Mouse (Mus musculus) midbrain, embryonic 16.5 days (tissue): ENCODE measurements around the gene Bcar1. TPM values are rescaled to one million over a fixed set of nuclear protein-coding genes. Genes with fewer than 3 reads are reported as not detected.

Experiments
- ATAC-seq: fragments of 200-750 bp; cut with Nextera tagmentation; 2 replicates; pipeline ENCODE4 v1.8.0; 2017; ENCODE audit warnings: moderate TSS enrichment
- H3K27ac ChIP-seq: fragments of 300-500 bp; sonication (generic); 2 replicates; pipeline ENCODE4 v1.5.1; 2014; ENCODE audit warnings: mild to moderate bottlenecking, low read length, mixed read lengths
- H3K27me3 ChIP-seq: fragments of 300-500 bp; sonication (generic); 2 replicates; pipeline ENCODE4 v1.6.1; 2014; ENCODE audit warnings: low read depth, low read length, mixed read lengths; ENCODE audit not compliant: control insufficient read depth, insufficient read depth
- H3K36me3 ChIP-seq: fragments of 300-500 bp; sonication (generic); 2 replicates; pipeline ENCODE4 v1.6.1; 2014; ENCODE audit warnings: mild to moderate bottlenecking, low read length, moderate library complexity, mixed read lengths; ENCODE audit not compliant: control insufficient read depth, insufficient read depth
- H3K4me1 ChIP-seq: fragments of 300-500 bp; sonication (generic); 2 replicates; pipeline ENCODE4 v1.6.1; 2014; ENCODE audit warnings: mild to moderate bottlenecking, low read length, mixed read lengths; ENCODE audit not compliant: control insufficient read depth, insufficient read depth
- H3K4me2 ChIP-seq: fragments of 300-500 bp; sonication (generic); 2 replicates; pipeline ENCODE4 v1.6.1; 2014; ENCODE audit warnings: mild to moderate bottlenecking, low read length, mixed read lengths
- H3K4me3 ChIP-seq: fragments of 300-500 bp; sonication (generic); 2 replicates; pipeline ENCODE4 v1.5.1; 2014; ENCODE audit warnings: low read depth, mild to moderate bottlenecking, low read length, moderate library complexity, mixed read lengths
- H3K9ac ChIP-seq: fragments of 300-500 bp; sonication (generic); 2 replicates; pipeline ENCODE4 v1.6.1; 2014; ENCODE audit warnings: low read depth, low read length, mixed read lengths
- H3K9me3 ChIP-seq: fragments of 300-500 bp; sonication (generic); replicated peaks from 2 replicates; pipeline ENCODE4 v1.6.1; 2014; ENCODE audit warnings: mild to moderate bottlenecking, low read length, mixed read lengths; ENCODE audit not compliant: control insufficient read depth, poor library complexity, severe bottlenecking
- WGBS: fragments of 180-500 bp; shearing (Covaris S2); extraction: QIAGEN DNeasy Blood & Tissue Kit; methylation state at CpG from one replicate; pipeline ENCODE4 v1.1.7; 2014; 5-methylcytosine and 5-hydroxymethylcytosine counted together
- polyA plus RNA-seq: library from polyadenylated mRNA; unstranded; fragments of >200 nt; fragmentation: Nextera tagmentation; extraction: Ambion mirVana; gene quantifications from 2 replicates; pipeline ENCODE4 v1.2.1, GENCODE M21; 2015

Bcar1 gene
- polyA plus RNA-seq, 1 experiment from 2014 or later: 43.3 TPM

DNA sequence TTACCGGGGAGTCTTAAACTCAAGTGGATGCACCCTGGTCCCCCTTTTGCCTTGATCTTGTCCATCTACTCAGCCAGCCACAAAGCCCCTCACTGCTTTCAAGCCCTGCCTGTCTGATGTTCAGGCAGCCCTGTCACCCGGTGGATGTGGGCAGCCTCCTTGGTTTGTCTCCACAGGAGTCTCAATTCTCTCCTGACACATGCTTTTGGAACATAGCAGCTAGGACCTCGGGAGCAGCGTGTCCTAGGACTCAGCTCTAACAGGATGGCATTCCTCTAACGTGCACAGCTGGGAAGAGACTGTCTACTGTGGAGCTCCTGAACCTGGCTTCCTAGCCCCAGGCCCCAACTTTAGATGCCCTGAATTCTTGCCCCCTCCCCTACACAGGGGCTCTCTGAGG is 37.9 kb downstream of the Bcar1 start:
- Histone ChIP-seq H3K36me3 (peaks cover 8% of the 10 kb centered on the region; the same call in 1 of the 2 replicates), H3K27me3 (no peaks in the 10 kb centered on the region), H3K27ac (no peak overlapping the region), H3K9ac (no peak overlapping the region), H3K9me3 (no peaks in the 10 kb centered on the region), H3K4me3 (no peak overlapping the region), H3K4me2 (no peak overlapping the region), H3K4me1 (no peaks in the 10 kb centered on the region)
- WGBS: 58% methylated on average over 5 of the region's 5 CpGs
- ATAC-seq: no peak

- no peaks in the 10 kb centered on the region for H3K27me3 ChIP-seq
- H3K4me1 ChIP-seq: no peaks in the 10 kb centered on the region
- peaks cover 4% of the 10 kb centered on the region; the same call in 1 of the 2 replicates for H3K36me3 ChIP-seq
- no peak overlapping the region for H3K9ac ChIP-seq
- H3K4me3 ChIP-seq: no peak overlapping the region
- no peak overlapping the region for H3K27ac ChIP-seq
- no peaks in the 10 kb centered on the region for H3K9me3 ChIP-seq
- 76% methylated on average over 3 of the region's 3 CpGs for WGBS
- no peak for ATAC-seq
- no peak overlapping the region for H3K4me2 ChIP-seq
Observed at GRCm38 (mm10) chr8:111705222-111705621, 38.4 kb downstream of the Bcar1 start.

DNA sequence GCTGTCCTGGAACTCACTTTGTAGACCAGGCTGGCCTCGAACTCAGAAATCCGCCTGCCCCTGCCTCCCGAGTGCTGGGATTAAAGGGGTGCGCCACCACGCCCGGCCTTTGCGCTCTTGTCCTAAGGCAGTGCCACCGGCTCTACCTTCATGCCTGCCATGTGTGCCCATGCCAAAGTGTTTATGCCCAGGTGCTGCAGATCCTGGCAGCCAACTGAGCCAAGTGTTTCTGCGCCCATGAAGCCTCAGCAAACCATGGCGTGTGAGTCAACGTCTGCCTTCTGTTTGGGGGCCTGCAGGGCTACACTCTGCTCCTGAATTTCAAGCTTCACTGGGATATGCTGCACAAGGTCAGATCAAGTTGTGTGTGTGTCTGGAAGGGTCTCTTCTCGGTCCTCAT is 39.0 kb downstream of the Bcar1 start:
- no peaks in the 10 kb centered on the region for H3K4me1 ChIP-seq
- no peaks in the 10 kb centered on the region for H3K27me3 ChIP-seq
- H3K27ac ChIP-seq: no peak overlapping the region
- no peak overlapping the region for H3K9ac ChIP-seq
- H3K36me3 ChIP-seq: 0 out of 2 replicates have a peak, but pooled peaks cover 4% of the 10 kb centered on the region
- WGBS: 95% methylated on average over 12 of the region's 12 CpGs
- no peaks in the 10 kb centered on the region for H3K9me3 ChIP-seq
- H3K4me3 ChIP-seq: no peak overlapping the region
- H3K4me2 ChIP-seq: no peak overlapping the region
- ATAC-seq: no peak

- Histone ChIP-seq H3K9ac (no peak overlapping the region), H3K36me3 (no peaks in the 10 kb centered on the region), H3K4me1 (no peaks in the 10 kb centered on the region), H3K4me2 (no peak overlapping the region), H3K27ac (no peak overlapping the region), H3K9me3 (no peaks in the 10 kb centered on the region), H3K4me3 (no peak overlapping the region), H3K27me3 (no peaks in the 10 kb centered on the region)
- 84% methylated on average over 9 of the region's 9 CpGs for WGBS
- no peak for ATAC-seq
Observed at GRCm38 (mm10) chr8:111701380-111701779, 42.2 kb downstream of the Bcar1 start.

DNA sequence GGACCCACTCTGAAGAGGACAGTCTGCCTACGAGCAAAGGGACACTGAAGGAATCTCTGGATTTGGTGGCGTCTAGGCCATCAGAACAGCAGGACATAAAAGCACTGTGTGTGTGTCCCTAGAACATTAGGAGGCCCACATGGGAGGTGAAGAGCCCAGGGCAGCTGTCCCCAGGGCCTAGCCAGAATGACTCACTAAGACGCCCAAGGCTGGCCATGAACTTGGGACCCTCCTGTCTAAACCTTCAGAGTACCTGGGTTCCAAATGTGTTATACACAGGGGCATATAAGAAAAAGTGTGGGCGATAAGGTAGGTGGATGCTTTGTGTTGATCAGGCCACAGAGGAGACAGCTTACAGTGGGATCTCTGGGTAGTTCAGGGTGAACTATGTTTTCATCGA is 42.9 kb downstream of the Bcar1 start:
- Histone ChIP-seq H3K9ac (no peak overlapping the region), H3K36me3 (no peaks in the 10 kb centered on the region), H3K27ac (no peak overlapping the region), H3K27me3 (no peaks in the 10 kb centered on the region), H3K4me1 (no peaks in the 10 kb centered on the region), H3K4me3 (no peak overlapping the region), H3K4me2 (no peak overlapping the region), H3K9me3 (no peaks in the 10 kb centered on the region)
- no peak for ATAC-seq
- WGBS: 88% methylated on average over 5 of the region's 5 CpGs

- H3K4me1 ChIP-seq: no peaks in the 10 kb centered on the region
- H3K9ac ChIP-seq: no peak overlapping the region
- no peaks in the 10 kb centered on the region for H3K27me3 ChIP-seq
- H3K4me3 ChIP-seq: no peak overlapping the region
- no peak for ATAC-seq
- no peaks in the 10 kb centered on the region for H3K36me3 ChIP-seq
- no peak overlapping the region for H3K4me2 ChIP-seq
- H3K27ac ChIP-seq: no peak overlapping the region
- 83% methylated on average over 3 of the region's 3 CpGs for WGBS
- H3K9me3 ChIP-seq: no peaks in the 10 kb centered on the region
Observed at GRCm38 (mm10) chr8:111700201-111700600, 43.4 kb downstream of the Bcar1 start.

DNA sequence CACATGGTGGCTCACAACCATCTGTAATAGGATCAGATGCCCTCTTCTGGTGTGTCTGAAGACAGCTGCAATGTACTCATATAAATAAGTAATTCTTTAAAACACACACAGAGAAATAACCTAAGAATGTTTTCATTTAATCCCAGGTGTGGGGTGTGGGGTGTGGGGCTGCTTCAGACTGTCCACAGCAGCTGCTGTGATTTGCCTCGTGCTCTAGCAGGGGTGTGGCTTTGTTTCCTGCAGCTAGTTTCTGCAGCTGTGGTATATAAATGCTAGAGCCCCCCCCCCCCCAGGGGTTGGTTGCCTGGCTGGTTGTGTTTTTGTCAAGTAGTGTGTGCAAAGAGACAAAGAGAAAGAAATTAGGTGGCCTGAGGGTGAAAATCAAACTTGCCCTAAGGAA is 44.6 kb downstream of the Bcar1 start:
- Histone ChIP-seq H3K4me3 (no peak overlapping the region), H3K9ac (no peak overlapping the region), H3K36me3 (no peaks in the 10 kb centered on the region), H3K9me3 (no peaks in the 10 kb centered on the region), H3K27ac (no peak overlapping the region), H3K4me1 (no peaks in the 10 kb centered on the region), H3K27me3 (no peaks in the 10 kb centered on the region), H3K4me2 (no peak overlapping the region)
- ATAC-seq: no peak
- WGBS: 23% methylated on average over 1 of the region's 1 CpGs

DNA sequence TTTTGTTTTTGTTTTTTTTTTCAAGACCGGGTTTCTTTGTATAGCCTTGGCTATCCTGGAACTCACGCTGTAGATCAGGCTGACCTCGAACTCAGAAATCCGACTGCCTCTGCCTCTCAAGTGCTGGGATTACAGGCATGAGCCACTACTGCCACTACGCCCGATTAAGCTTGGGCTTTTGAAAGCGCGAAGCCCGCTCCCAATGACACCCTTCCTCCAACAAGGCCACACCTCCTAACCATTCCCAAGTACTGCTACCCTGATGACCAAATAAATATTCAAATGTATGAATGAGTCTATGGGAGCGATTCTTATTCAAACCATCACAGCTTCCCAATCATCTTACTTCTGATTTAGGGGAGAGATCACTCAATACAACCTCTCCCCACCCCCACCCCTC is 46.0 kb downstream of the Bcar1 start:
- H3K36me3 ChIP-seq: no peaks in the 10 kb centered on the region
- ATAC-seq: no peak
- no peak overlapping the region for H3K27ac ChIP-seq
- H3K9me3 ChIP-seq: no peaks in the 10 kb centered on the region
- no peak overlapping the region for H3K9ac ChIP-seq
- no peak overlapping the region for H3K4me2 ChIP-seq
- no peak overlapping the region for H3K4me3 ChIP-seq
- H3K4me1 ChIP-seq: no peaks in the 10 kb centered on the region
- no peaks in the 10 kb centered on the region for H3K27me3 ChIP-seq
- WGBS: 86% methylated on average over 10 of the region's 10 CpGs

- H3K27me3 ChIP-seq: no peaks in the 10 kb centered on the region
- no peak overlapping the region for H3K4me2 ChIP-seq
- ATAC-seq: no peak
- no peaks in the 10 kb centered on the region for H3K4me1 ChIP-seq
- 80% methylated on average over 7 of the region's 7 CpGs for WGBS
- no peaks in the 10 kb centered on the region for H3K36me3 ChIP-seq
- no peak overlapping the region for H3K27ac ChIP-seq
- no peaks in the 10 kb centered on the region for H3K9me3 ChIP-seq
- H3K9ac ChIP-seq: no peak overlapping the region
- H3K4me3 ChIP-seq: no peak overlapping the region
Observed at GRCm38 (mm10) chr8:111695441-111695840, 48.2 kb downstream of the Bcar1 start.
